Mouse (Mus musculus): ENCODE data around the gene Drd5. TPM values are rescaled to one million over a fixed set of nuclear protein-coding genes. Genes with fewer than 3 reads are reported as not detected.

Gene Drd5
- polyA plus RNA-seq, 1 experiment from 2014 or later = not detected

DNA sequence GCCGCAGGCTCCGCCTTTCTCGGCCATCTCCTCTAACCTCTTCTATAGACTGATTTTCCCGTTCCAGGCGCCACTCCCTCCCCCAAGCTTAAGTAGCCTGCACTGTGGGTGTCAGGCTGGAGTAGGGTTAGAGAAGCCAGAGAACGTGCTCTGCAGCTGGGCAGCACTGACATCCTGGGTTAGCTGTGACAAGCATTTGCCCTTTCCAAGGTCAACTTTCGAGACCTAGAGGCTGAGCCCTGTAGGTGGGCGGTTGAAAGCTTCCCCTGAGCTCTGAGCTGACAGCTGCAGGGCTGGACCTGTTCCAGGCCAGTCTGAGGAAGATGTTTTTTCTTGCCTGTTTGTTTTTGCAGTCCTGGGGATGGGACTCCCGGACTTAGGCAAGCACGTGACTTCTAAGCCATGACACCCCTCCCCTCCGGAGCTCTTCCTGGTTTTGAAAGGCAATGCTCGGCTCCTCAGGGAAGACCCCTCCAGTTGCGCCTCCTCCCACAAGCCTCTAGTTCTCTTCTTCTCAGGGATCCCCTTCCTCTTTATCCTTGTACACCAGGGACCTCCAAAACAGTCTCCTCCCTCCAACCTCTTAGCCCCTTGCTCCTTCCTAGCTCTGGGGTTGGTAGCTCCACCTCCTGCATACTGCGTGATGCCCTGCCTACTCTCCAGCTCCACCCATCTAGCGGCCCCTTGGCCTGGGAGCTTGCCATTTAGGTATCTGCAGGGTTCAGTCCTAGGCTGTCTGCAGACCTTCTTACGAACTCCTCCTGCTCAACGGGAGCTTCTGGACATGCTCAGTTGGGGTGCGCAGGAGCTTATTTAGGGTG, 47.7 kb downstream of the Drd5 start:
- H3K36me3 ChIP-seq (ENCODE audit: control insufficient read depth, insufficient read depth, low read length) = no peaks in the 10 kb centered on the region
- peak; percentile 86 for ATAC-seq (ENCODE audit: low FRiP score, low TSS enrichment)
- no peaks in the 10 kb centered on the region for H3K9me3 ChIP-seq (ENCODE audit: control insufficient read depth, low read length)
- peak overlapping the region; percentile 18; the same call in 1 of the 2 replicates for H3K27ac ChIP-seq (ENCODE audit: low read depth, low read length)
- WGBS = 9% methylated on average over 18 of the region's 18 CpGs
- H3K9ac ChIP-seq (ENCODE audit: low read depth, low read length) = peak overlapping the region; percentile 13; the same call in 1 of the 2 replicates
- H3K4me3 ChIP-seq (ENCODE audit: low read length) = peak overlapping the region; percentile 30
- H3K4me2 ChIP-seq (replicated peaks; ENCODE audit: low read depth, low read length) = peak overlapping the region; percentile 67
- H3K27me3 ChIP-seq (ENCODE audit: control insufficient read depth, insufficient read depth, low read length) = no peaks in the 10 kb centered on the region
- peaks cover 9% of the 10 kb centered on the region; the same call in 1 of the 2 replicates for H3K4me1 ChIP-seq (ENCODE audit: control insufficient read depth, insufficient read depth, low read length)

DNA sequence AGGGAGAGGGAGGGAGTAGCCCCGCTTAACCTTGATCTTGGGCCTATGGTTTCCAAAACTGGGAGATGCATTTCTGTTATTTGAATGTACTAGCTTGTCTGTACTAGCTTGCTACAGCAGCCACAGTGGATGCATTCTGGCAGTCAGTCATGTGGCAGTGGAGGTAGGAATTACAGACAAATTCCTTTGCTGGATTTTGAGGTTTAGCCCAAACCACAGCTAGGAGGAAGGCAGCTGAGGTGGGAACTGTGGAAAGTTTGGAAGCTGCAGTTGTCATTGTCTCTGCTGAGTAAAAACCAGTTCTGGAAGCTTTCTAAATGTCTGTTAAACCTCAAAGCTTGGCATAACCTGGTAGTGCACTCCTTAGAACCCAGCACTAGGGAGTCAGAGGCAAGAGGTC, 52.1 kb downstream of the Drd5 start:
- H3K36me3 ChIP-seq (ENCODE audit: control insufficient read depth, insufficient read depth, low read length) = no peaks in the 10 kb centered on the region
- WGBS = 89% methylated on average over 1 of the region's 1 CpGs
- no peak for ATAC-seq (ENCODE audit: low FRiP score, low TSS enrichment)

More for the DNA sequence above, 52.1 kb downstream of the Drd5 start:
- Histone ChIP-seq H3K9me3 (ENCODE audit: control insufficient read depth, low read length) (no peaks in the 10 kb centered on the region), H3K4me1 (ENCODE audit: control insufficient read depth, insufficient read depth, low read length) (peaks cover 13% of the 10 kb centered on the region; the same call in 1 of the 2 replicates), H3K9ac (ENCODE audit: low read depth, low read length) (no peak overlapping the region), H3K4me3 (ENCODE audit: low read length) (no peak overlapping the region), H3K27me3 (ENCODE audit: control insufficient read depth, insufficient read depth, low read length) (no peaks in the 10 kb centered on the region), H3K27ac (ENCODE audit: low read depth, low read length) (no peak overlapping the region), H3K4me2 (replicated peaks; ENCODE audit: low read depth, low read length) (no peak overlapping the region)

Other genes with a start within 250 kb of the Drd5 start
- 22.3 and 38.0 TPM in 2 replicates for gene Nsg1, start 159.5 kb upstream of the Drd5 start, polyA plus RNA-seq (2014; fragmentation: Nextera tagmentation; extraction: Ambion mirVana)
- 9.5 and 14.2 TPM in 2 replicates for gene Zbtb49, start 98.9 kb upstream of the Drd5 start, polyA plus RNA-seq (2014; fragmentation: Nextera tagmentation; extraction: Ambion mirVana)
- gene Lyar, start 98.9 kb upstream of the Drd5 start, polyA plus RNA-seq (2014; fragmentation: Nextera tagmentation; extraction: Ambion mirVana) = 134 and 156 TPM in 2 replicates
- 103 and 114 TPM in 2 replicates for gene Tmem128, start 59.2 kb upstream of the Drd5 start, polyA plus RNA-seq (2014; fragmentation: Nextera tagmentation; extraction: Ambion mirVana)
- gene Otop1, start 43.4 kb upstream of the Drd5 start, polyA plus RNA-seq (2014; fragmentation: Nextera tagmentation; extraction: Ambion mirVana) = not detected in 2 replicates
- gene Slc2a9, start 183.8 kb downstream of the Drd5 start, polyA plus RNA-seq (2014; fragmentation: Nextera tagmentation; extraction: Ambion mirVana) = 0.40 and 1.6 TPM in 2 replicates
- 151 and 210 TPM in 2 replicates for gene Wdr1, start 243.9 kb downstream of the Drd5 start, polyA plus RNA-seq (2014; fragmentation: Nextera tagmentation; extraction: Ambion mirVana)

Data from kidney, embryonic 14.5 days (tissue).